Mouse (Mus musculus): ENCODE measurements at regions not wholly inside any gene's neighbourhood (a gene's known extent, or its start where the extent isn't known, plus 50 kb on each side); places are given as distances from the start of the nearest gene placed in this dataset.
A peak's percentile ranks its signal among the peaks of the same experiment; 100 is the strongest.

GRCm38 (mm10) chr14:100610017-100610760 lies 325.7 kb upstream of the Klf12 start:
- DNase-seq (ENCODE audit: low spot score in 2 of 2) = no peak

GRCm38 (mm10) chr14:100607109-100607508 lies 322.6 kb upstream of the Klf12 start:
- DNase-seq (ENCODE audit: low spot score in 2 of 2) = no peak

DNA sequence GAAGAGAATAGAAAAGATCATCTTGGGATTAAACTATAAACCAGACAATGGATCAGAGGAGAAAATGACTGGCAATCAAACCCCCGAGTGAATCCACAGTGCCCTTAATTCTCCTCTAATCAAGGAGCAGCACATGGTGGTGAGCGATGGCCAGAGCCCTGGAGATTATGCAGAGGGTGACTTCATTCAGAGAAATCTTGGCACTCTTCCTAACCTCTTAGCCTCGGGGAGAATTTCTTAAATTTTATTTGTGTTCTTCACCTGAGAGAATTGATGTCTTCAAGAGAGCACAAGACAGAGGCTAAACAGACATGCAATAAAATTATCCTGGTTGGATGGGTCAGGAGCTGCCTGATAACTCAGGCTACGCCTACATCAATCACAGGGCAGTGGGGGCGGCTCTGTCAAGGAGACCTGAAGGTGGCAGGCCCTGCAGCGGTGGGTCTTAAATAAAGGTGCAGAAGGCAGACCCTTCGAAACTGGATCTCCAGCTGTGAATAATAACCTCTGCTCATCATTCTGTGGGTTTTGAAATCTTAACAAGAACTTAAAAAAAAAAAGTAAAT lies 316.5 kb upstream of the Klf12 start:
- DNase-seq (ENCODE audit: low spot score in 2 of 2) = no peak

GRCm38 (mm10) chr14:100570026-100570425 lies 285.5 kb upstream of the Klf12 start:
- no peak for DNase-seq (ENCODE audit: low spot score in 2 of 2)

GRCm38 (mm10) chr14:100561884-100562283 lies 277.4 kb upstream of the Klf12 start:
- DNase-seq (ENCODE audit: low spot score in 2 of 2) = no peak

GRCm38 (mm10) chr14:100558378-100558777 lies 273.9 kb upstream of the Klf12 start:
- peak in 1 of 2 experiments; percentile 4 for DNase-seq (ENCODE audit: low spot score in 2 of 2)

GRCm38 (mm10) chr14:100552466-100552865 lies 268.0 kb upstream of the Klf12 start:
- DNase-seq (ENCODE audit: low spot score in 2 of 2) = no peak

DNA sequence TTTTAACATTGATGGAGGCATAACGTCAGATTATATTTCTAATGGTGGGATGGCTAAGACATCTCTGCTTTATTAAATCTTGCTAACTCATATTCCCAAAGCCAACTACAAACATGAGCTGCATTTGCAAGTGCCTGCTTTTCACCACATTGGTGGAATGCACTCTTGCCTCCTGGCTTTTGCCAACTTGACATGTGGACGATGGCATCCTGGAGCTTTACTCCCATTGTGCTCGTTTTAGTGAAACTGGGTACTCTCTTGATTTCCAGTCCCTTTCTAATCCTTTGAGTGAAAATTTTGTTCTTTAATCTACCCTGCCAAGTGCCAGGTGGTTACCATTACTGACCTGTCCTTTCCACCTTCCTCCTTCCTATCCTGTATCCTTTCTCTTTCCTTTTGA lies 265.8 kb upstream of the Klf12 start:
- no peak for DNase-seq (ENCODE audit: low spot score in 2 of 2)

GRCm38 (mm10) chr14:100530217-100530616 lies 245.7 kb upstream of the Klf12 start:
- no peak for DNase-seq (ENCODE audit: low spot score in 2 of 2)

GRCm38 (mm10) chr14:100529758-100530157 lies 245.3 kb upstream of the Klf12 start:
- no peak for DNase-seq (ENCODE audit: low spot score in 2 of 2)

GRCm38 (mm10) chr14:100509396-100509795 lies 224.9 kb upstream of the Klf12 start:
- DNase-seq (ENCODE audit: low spot score in 2 of 2) = no peak

- no peak for DNase-seq (ENCODE audit: low spot score in 2 of 2)
Measured at GRCm38 (mm10) chr14:100508087-100508486, 223.6 kb upstream of the Klf12 start.

DNA sequence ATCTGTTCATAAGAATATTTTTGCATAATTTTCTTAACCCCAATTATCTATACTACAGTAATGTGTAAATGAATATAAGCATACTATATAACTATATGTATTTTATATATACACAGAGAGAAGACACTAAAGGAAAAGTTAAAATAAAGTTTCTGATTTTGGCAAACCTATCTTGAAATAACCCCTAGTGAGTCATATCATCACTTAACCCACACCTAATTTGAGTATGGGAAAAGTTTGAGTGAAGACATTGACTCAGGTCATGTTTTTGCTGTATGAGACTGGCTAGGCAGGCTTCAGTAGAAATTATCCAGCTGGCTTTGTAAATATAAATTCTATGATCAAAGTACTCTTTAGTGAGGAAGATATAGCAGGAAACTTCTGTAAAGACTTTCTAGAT lies 223.1 kb upstream of the Klf12 start:
- DNase-seq (ENCODE audit: low spot score in 2 of 2) = no peak

GRCm38 (mm10) chr14:100488837-100489236 lies 204.4 kb upstream of the Klf12 start:
- no peak for DNase-seq (ENCODE audit: low spot score in 2 of 2)

DNA sequence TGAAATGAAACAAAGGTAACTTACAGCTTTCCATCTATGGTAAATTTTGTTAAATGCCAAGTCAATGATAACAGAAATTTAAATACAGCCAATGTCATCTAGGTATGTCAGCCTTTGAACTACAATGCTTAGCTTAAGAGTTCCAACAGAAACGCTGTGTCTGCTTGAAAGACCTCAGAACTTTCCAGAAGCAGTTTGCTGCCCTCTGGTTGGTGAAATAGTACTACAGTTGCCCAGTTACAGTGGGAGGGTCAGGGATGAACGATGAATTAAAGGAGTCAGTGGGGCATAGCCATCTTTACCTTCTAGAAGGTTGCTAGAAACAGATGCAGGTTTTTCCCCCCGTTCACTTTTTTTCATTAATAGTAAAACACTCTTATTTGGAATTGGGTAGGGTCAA lies 201.0 kb upstream of the Klf12 start:
- no peak for DNase-seq (ENCODE audit: low spot score in 2 of 2)

- DNase-seq (ENCODE audit: low spot score in 2 of 2) = no peak
Measured at GRCm38 (mm10) chr14:100484101-100484500, 199.6 kb upstream of the Klf12 start.

GRCm38 (mm10) chr14:100477595-100478380 lies 193.3 kb upstream of the Klf12 start:
- DNase-seq (ENCODE audit: low spot score in 2 of 2) = no peak

DNA sequence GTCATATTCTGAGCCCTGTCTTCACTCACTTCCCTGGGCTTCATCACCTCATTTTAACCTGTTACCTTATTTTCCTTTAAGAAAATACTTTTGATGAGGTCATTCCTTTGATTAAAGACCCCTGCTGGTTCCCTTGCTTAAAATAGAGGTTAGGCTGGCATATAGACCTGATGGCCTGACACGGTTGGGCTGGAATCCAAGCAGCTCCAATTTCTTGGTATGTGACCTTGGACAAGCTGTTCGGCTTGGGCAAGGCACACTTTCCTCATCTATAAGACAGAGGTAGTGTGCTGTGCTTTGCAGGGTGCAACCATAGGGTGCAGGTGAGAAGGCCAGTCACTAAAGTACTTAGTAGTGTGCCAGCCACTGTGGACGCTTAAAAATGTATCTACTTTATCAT lies 183.8 kb upstream of the Klf12 start:
- DNase-seq (ENCODE audit: low spot score in 2 of 2) = no peak

GRCm38 (mm10) chr14:100462321-100462720 lies 177.8 kb upstream of the Klf12 start:
- DNase-seq (ENCODE audit: low spot score in 2 of 2) = no peak

DNA sequence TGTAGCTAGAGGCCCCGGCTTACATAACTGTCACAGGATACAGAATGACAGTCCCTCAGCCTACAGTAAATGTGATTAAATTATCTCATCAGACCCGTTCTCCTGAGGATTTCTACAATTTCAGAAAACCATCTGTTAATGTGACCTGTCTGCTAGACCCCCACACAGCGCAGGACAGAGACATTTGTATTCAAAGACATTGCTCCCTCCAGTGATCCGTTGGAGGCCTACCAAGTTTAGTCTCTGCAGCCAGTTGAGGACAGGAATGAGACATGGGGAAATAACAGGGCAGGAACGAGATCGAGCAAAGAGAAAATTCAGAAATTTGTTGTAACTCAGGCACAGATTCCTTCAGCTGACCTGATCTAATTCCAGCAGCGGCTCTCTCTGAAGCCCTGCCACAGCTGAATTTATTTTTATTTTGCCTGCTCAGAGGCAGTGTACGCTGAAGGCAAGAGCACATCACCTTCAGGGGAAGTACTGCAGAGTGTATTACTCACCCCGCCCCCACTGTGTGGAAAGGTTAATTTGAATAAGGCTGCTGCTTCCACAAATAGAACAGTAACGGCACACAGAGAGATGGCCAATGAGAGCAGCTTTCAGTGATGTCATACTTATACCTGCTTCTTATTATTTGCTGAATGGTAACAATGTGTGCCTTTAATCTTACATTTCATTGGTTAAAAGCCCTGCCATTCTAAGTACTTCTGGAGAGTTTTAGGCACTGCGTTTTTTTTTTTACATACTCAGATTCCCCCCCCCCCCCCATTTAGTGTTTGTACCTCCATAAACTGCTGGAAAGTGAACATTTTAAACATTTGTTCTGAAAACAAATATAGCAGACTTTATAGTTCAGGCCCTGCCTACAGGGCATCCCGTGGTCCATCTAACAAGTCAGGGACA lies 176.9 kb upstream of the Klf12 start:
- DNase-seq (ENCODE audit: low spot score in 2 of 2) = no peak

- DNase-seq (ENCODE audit: low spot score in 2 of 2) = no peak
Measured at GRCm38 (mm10) chr14:100459601-100460290, 175.3 kb upstream of the Klf12 start.

Measured in adrenal gland, postnatal 4 days (tissue).